Mouse (Mus musculus) lung, postnatal 0 days (tissue): ENCODE measurements around the gene Dok1. TPM values are rescaled to one million over a fixed set of nuclear protein-coding genes. Genes with fewer than 3 reads are reported as not detected.

Experiments used
- ATAC-seq: fragments of 200-750 bp; cut with Nextera tagmentation; 2 replicates; pipeline ENCODE4 v1.8.0; 2017; ENCODE audit warnings: moderate library complexity
- DNase-seq: peaks from one replicate; pipeline ENCODE4 v3.0.0-alpha.2; 2016; ENCODE audit warnings: low spot score
- H3K27ac ChIP-seq: fragments of 300-500 bp; sonication (generic); 2 replicates; pipeline ENCODE4 v1.5.1; 2014; ENCODE audit warnings: antibody characterized with exemption, mild to moderate bottlenecking, low read length, mixed read lengths
- H3K27me3 ChIP-seq: fragments of 300-500 bp; sonication (generic); replicated peaks from 2 replicates; pipeline ENCODE4 v1.6.1; 2014; ENCODE audit warnings: low read length, mixed read lengths; ENCODE audit not compliant: insufficient read depth
- H3K36me3 ChIP-seq: fragments of 300-500 bp; sonication (generic); 2 replicates; pipeline ENCODE4 v1.6.1; 2014; ENCODE audit warnings: low read length, mixed read lengths; ENCODE audit not compliant: insufficient read depth
- H3K4me1 ChIP-seq: fragments of 300-500 bp; sonication (generic); 2 replicates; pipeline ENCODE4 v1.6.1; 2014; ENCODE audit warnings: antibody characterized with exemption, low read depth, low read length, mixed read lengths; ENCODE audit not compliant: insufficient read depth
- H3K4me2 ChIP-seq: fragments of 300-500 bp; sonication (generic); replicated peaks from 2 replicates; pipeline ENCODE4 v1.6.1; 2014; ENCODE audit warnings: low read depth, mild to moderate bottlenecking, low read length, moderate library complexity, mixed read lengths
- H3K4me3 ChIP-seq: fragments of 300-500 bp; sonication (generic); 2 replicates; pipeline ENCODE4 v1.5.1; 2014; ENCODE audit warnings: low read depth, low read length
- H3K9ac ChIP-seq: fragments of 300-500 bp; sonication (generic); replicated peaks from 2 replicates; pipeline ENCODE4 v1.6.1; 2014; ENCODE audit warnings: low read depth, mild to moderate bottlenecking
- H3K9me3 ChIP-seq: fragments of 300-500 bp; sonication (generic); 2 replicates; pipeline ENCODE4 v1.6.1; 2016; ENCODE audit warnings: low read length, mixed read lengths
- CTCF ChIP-seq: IDR thresholded peaks from 2 replicates; pipeline ENCODE4 v1.5.1; 2016; ENCODE audit warnings: antibody characterized with exemption, mild to moderate bottlenecking
- EP300 ChIP-seq: IDR thresholded peaks from 2 replicates; pipeline ENCODE4 v1.6.1; 2016; ENCODE audit warnings: antibody characterized with exemption, mild to moderate bottlenecking, control low read depth
- WGBS: fragments of 180-500 bp; shearing (Covaris S2); extraction: QIAGEN DNeasy Blood & Tissue Kit; methylation state at CpG from one replicate; pipeline ENCODE4 v1.1.7; 2014; 5-methylcytosine and 5-hydroxymethylcytosine counted together
- microRNA-seq: library from miRNA; unstranded; fragments of <30 nt; microRNA quantifications from one replicate; pipeline ENCODE4, GENCODE M21; 2016
- polyA plus RNA-seq: library from polyadenylated mRNA; unstranded; fragments of >200 nt; fragmentation: Nextera tagmentation; extraction: Ambion mirVana; gene quantifications from 2 replicates; pipeline ENCODE4 v1.2.1, GENCODE M21; 2015

The Dok1 gene
- polyA plus RNA-seq, 1 experiment from 2014 or later = 23.3 TPM

DNA sequence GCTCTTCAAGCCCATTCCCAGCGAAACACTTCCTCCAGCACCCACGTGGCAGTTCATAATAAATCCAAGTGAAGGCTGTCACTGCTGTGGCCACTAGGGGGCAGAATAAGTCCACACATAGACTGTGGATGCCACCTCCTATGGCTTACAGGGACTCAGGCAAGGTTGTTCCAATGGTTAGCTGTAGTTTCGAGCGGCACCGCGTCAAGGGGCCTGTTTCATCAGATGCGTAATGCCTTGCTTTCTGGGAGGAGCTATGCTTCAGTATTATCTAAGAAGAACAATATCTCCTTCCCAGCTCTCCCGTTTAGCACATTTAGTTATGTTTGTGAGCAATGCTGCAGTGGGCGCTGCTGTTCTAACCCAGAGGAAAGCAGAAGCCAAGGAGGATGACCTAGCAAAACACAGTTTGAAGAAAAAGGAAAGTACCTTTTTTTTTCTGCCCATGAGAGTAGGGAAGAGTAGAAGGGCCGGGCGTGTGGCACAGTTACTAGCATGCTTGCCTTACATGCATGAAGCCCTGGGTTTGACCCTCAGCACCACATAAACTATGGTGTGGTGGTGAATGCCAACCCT is 36.4 kb downstream of the Dok1 start:
- DNase-seq (peak; percentile 98), ATAC-seq (peak; percentile 98)
- peak overlapping the region; percentile 57 for H3K27ac ChIP-seq
- peak overlapping the region; percentile 39 for H3K4me2 ChIP-seq
- no peaks in the 10 kb centered on the region for H3K27me3 ChIP-seq
- TF ChIP-seq EP300 = no peak; the same call in 1 of the 2 replicates
- peak; percentile 96 for TF ChIP-seq CTCF
- no peak overlapping the region for H3K9ac ChIP-seq
- H3K9me3 ChIP-seq = no peaks in the 10 kb centered on the region
- 6% methylated on average over 11 of the region's 11 CpGs for WGBS
- H3K4me3 ChIP-seq = no peak overlapping the region
- no peaks in the 10 kb centered on the region for H3K36me3 ChIP-seq
- H3K4me1 ChIP-seq = no peaks in the 10 kb centered on the region

DNA sequence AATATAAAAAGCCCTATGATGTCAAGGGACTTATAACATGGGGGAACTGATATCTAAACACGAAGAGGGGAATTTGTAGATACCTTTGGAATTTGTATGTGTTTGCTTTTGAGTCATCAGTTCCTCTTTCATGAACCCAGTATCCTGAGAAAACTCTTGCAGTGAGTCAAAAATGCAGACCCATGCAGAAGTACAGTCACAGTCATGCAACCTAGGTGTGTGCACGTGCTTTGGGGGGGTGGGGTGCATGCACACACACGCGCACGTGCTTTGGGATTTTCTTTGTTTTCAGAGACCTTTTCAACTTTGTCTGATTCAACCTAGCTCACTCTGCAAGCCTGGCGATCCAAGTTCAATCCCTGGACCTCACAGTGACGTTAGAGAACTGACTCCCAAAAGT is 38.9 kb downstream of the Dok1 start:
- Histone ChIP-seq H3K9me3 (no peaks in the 10 kb centered on the region), H3K27ac (no peak overlapping the region), H3K4me3 (no peak overlapping the region), H3K4me2 (no peak overlapping the region), H3K4me1 (no peaks in the 10 kb centered on the region), H3K27me3 (no peaks in the 10 kb centered on the region), H3K36me3 (no peaks in the 10 kb centered on the region), H3K9ac (no peak overlapping the region)
- WGBS = 71% methylated on average over 7 of the region's 7 CpGs
- no peak for ATAC-seq
- DNase-seq = no peak
- TF ChIP-seq EP300 (no peak), CTCF (no peak)

DNA sequence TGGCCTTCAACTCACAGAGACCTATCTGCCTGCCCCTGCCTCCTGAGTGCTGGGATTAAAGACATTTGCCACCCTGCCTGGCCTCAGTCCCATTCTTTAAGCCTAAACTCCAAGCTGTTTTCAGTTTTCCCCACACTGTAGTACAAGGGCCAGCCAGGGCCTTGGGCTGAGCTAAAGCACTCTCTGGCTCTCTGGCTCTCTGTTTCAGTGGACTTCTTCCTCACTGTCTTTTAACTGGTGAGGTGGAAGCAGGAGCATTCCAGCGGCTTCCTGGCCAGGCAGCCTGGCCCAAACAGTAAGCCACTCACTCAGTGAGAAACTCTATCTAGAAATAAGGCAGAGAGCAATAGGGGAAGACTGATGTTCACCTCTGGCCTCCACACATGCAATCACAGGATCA is 39.6 kb downstream of the Dok1 start:
- TF ChIP-seq EP300 (no peak), CTCF (no peak)
- Histone ChIP-seq H3K9me3 (no peaks in the 10 kb centered on the region), H3K4me3 (no peak overlapping the region), H3K36me3 (no peaks in the 10 kb centered on the region), H3K4me1 (no peaks in the 10 kb centered on the region), H3K27me3 (no peaks in the 10 kb centered on the region), H3K27ac (no peak overlapping the region), H3K4me2 (no peak overlapping the region), H3K9ac (no peak overlapping the region)
- DNase-seq (no peak), ATAC-seq (no peak)
- 26% methylated on average over 1 of the region's 1 CpGs for whole genome bisulfite sequencing

DNA sequence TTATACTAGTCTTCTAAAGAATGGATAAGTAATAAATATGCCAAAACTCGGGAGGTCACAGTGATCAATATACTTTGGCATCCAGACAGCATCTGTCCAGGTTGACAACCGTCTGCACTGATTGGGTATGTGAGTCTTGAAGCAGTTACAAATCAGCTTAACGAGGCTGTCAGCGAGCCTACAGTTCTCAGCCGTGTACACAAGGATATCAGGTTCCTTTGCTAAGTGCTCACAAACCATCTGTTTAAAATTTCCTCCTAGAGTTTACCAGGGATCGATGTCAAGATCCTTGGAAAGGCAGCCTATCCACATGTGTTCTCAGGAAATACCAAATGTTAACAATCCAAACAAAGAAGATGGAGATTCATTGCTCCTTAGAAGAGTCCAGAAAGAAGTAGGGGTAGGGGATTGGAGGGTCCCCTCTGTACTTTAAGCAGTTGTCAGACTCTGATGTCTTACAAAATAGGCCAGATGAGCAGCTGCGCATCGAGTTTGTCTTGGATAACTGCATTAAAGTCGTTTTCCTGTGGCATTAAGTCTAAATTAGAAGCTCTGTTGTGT is 45.8 kb downstream of the Dok1 start:
- Histone ChIP-seq H3K4me3 (no peak overlapping the region), H3K27ac (no peak overlapping the region), H3K9ac (no peak overlapping the region), H3K9me3 (no peaks in the 10 kb centered on the region), H3K27me3 (no peaks in the 10 kb centered on the region), H3K4me1 (no peaks in the 10 kb centered on the region), H3K36me3 (no peaks in the 10 kb centered on the region), H3K4me2 (no peak overlapping the region)
- DNase-seq (no peak), ATAC-seq (no peak)
- WGBS = 19% methylated on average over 9 of the region's 9 CpGs
- TF ChIP-seq EP300 = no peak
- no peak for TF ChIP-seq CTCF

Small RNA genes within 50 kb of the gene (microRNA-seq; reads per million reads assigned to microRNA genes)
- gene Mir7040 = not detected

Other genes with a start within 250 kb of the Dok1 start
- 8.8 and 14.3 TPM in 2 replicates for gene Sema4f, start 93.7 kb downstream of the Dok1 start, polyA plus RNA-seq
- gene M1ap, start 86.6 kb downstream of the Dok1 start, polyA plus RNA-seq = 1.8 and 2.5 TPM in 2 replicates
- gene Loxl3, start 702 bp upstream of the Dok1 start, polyA plus RNA-seq = 10.1 and 11.4 TPM in 2 replicates
- gene Aup1, start 21.1 kb upstream of the Dok1 start, polyA plus RNA-seq = 201 and 205 TPM in 2 replicates
- gene Htra2, start 21.8 kb upstream of the Dok1 start, polyA plus RNA-seq = 50.5 and 55.5 TPM in 2 replicates
- gene Dqx1, start 24.4 kb upstream of the Dok1 start, polyA plus RNA-seq = 1.9 and 2.4 TPM in 2 replicates
- not detected in 2 replicates for gene Tlx2, start 36.8 kb upstream of the Dok1 start, polyA plus RNA-seq
- gene Pcgf1, start 44.4 kb upstream of the Dok1 start, polyA plus RNA-seq = 24.3 and 26.0 TPM in 2 replicates
- gene Lbx2, start 52.9 kb upstream of the Dok1 start, polyA plus RNA-seq = 1.9 and 3.4 TPM in 2 replicates
- 1.2 and 1.5 TPM in 2 replicates for gene Ccdc142, start 68.1 kb upstream of the Dok1 start, polyA plus RNA-seq
- 1.9 TPM in 2 replicates for gene Gm42688, start 68.1 kb upstream of the Dok1 start, polyA plus RNA-seq
- 127 and 128 TPM in 2 replicates for gene Mrpl53, start 75.6 kb upstream of the Dok1 start, polyA plus RNA-seq
- gene Mogs, start 82.0 kb upstream of the Dok1 start, polyA plus RNA-seq = 21.6 and 23.5 TPM in 2 replicates
- 57.9 and 62.4 TPM in 2 replicates for gene Wbp1, start 88.1 kb upstream of the Dok1 start, polyA plus RNA-seq
- gene Ino80b, start 92.0 kb upstream of the Dok1 start, polyA plus RNA-seq = 14.5 and 18.1 TPM in 2 replicates
- 51.2 and 63.8 TPM in 2 replicates for gene Rtkn, start 102.0 kb upstream of the Dok1 start, polyA plus RNA-seq
- 3.1 and 3.3 TPM in 2 replicates for gene Wdr54, start 122.9 kb upstream of the Dok1 start, polyA plus RNA-seq
- 6.1 and 9.8 TPM in 2 replicates for gene 1700003E16Rik, start 122.9 kb upstream of the Dok1 start, polyA plus RNA-seq
- gene Dctn1, start 132.4 kb upstream of the Dok1 start, polyA plus RNA-seq = 55.3 and 63.7 TPM in 2 replicates
- gene Slc4a5, start 186.4 kb upstream of the Dok1 start, polyA plus RNA-seq = 5.0 and 5.3 TPM in 2 replicates